Mouse (Mus musculus) heart, embryonic 13.5 days (tissue): Measurements from ENCODE around the gene Zfyve21. TPM values are rescaled to one million over a fixed set of nuclear protein-coding genes. Genes with fewer than 3 reads are reported as not detected.

Experiments
- ATAC-seq: fragments of 200-750 bp; cut with Nextera tagmentation; 2 replicates; pipeline ENCODE4 v1.8.0; 2017; ENCODE audit warnings: moderate TSS enrichment; ENCODE audit not compliant: insufficient number of reproducible peaks, low FRiP score, low TSS enrichment; ENCODE audit errors: extremely low read depth
- H3K27ac ChIP-seq: fragments of 300-500 bp; sonication (generic); replicated peaks from 2 replicates; pipeline ENCODE4 v1.5.1; 2015; ENCODE audit warnings: moderate library complexity, mild to moderate bottlenecking, inconsistent platforms
- H3K27me3 ChIP-seq: fragments of 300-500 bp; sonication (generic); replicated peaks from 2 replicates; pipeline ENCODE4 v1.6.1; 2015; ENCODE audit warnings: mild to moderate bottlenecking, inconsistent platforms
- H3K36me3 ChIP-seq: fragments of 300-500 bp; sonication (generic); 2 replicates; pipeline ENCODE4 v1.6.1; 2015; ENCODE audit warnings: mild to moderate bottlenecking, inconsistent platforms
- H3K4me1 ChIP-seq: fragments of 300-500 bp; sonication (generic); 2 replicates; pipeline ENCODE4 v1.6.1; 2015; ENCODE audit warnings: inconsistent platforms
- H3K4me2 ChIP-seq: fragments of 300-500 bp; sonication (generic); 2 replicates; pipeline ENCODE4 v1.6.1; 2015; ENCODE audit warnings: inconsistent platforms, mild to moderate bottlenecking, moderate library complexity
- H3K4me3 ChIP-seq: fragments of 300-500 bp; sonication (generic); 2 replicates; pipeline ENCODE4 v1.5.1; 2015; ENCODE audit warnings: moderate library complexity, mild to moderate bottlenecking, inconsistent platforms
- H3K9ac ChIP-seq: fragments of 300-500 bp; sonication (generic); 2 replicates; pipeline ENCODE4 v1.6.1; 2015; ENCODE audit warnings: inconsistent platforms, mild to moderate bottlenecking, moderate library complexity
- H3K9me3 ChIP-seq: fragments of 300-500 bp; sonication (generic); 2 replicates; pipeline ENCODE4 v1.6.1; 2016; ENCODE audit warnings: inconsistent platforms
- WGBS: fragments of 180-500 bp; shearing (Covaris S2); methylation state at CpG from one replicate; pipeline ENCODE4 v1.1.7; 2015; ENCODE audit warnings: mixed read lengths; 5-methylcytosine and 5-hydroxymethylcytosine counted together
- polyA plus RNA-seq: library from polyadenylated mRNA; unstranded; fragments of >200 nt; fragmentation: Nextera tagmentation; extraction: Ambion mirVana; gene quantifications from 2 replicates; pipeline ENCODE4 v1.2.1, GENCODE M21; 2015

The Zfyve21 gene
- polyA plus RNA-seq, 1 experiment from 2014 or later: 74.6 TPM

- Histone ChIP-seq H3K9ac (no peak overlapping the region), H3K4me2 (no peak overlapping the region), H3K36me3 (peaks cover 38% of the 10 kb centered on the region), H3K4me1 (peaks cover 63% of the 10 kb centered on the region), H3K9me3 (no peaks in the 10 kb centered on the region), H3K27me3 (no peaks in the 10 kb centered on the region), H3K4me3 (no peak overlapping the region), H3K27ac (no peak overlapping the region)
- ATAC-seq: no peak
- WGBS: 82% methylated on average over 7 of the region's 7 CpGs
These were observed 6.7 kb downstream of the Zfyve21 start for GRCm38 (mm10) chr12:111820708-111821107.

DNA sequence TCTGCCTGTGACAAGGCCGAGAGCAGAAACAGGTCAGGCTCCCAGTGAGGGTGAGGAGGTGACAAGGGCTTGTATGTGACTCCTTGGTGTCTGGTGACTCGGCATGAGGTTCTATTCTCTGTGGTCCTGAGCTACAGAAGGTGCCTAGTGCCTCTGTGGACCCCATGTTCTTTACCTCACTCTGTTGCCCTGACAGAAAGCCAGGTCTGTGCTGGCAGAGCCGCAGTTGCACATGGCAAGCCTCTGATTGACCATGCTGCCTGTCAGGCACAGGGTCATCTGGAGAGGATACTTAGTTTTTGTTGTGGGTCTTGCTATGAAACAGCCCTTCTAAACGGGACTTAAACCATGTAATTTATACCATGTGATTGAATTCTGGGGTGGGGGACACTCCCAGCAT, 8.0 kb downstream of the Zfyve21 start:
- H3K27me3 ChIP-seq: no peaks in the 10 kb centered on the region
- H3K9ac ChIP-seq: no peak overlapping the region
- peaks cover 54% of the 10 kb centered on the region for H3K4me1 ChIP-seq
- 71% methylated on average over 4 of the region's 4 CpGs for WGBS
- peaks cover 50% of the 10 kb centered on the region for H3K36me3 ChIP-seq
- no peak overlapping the region for H3K4me2 ChIP-seq
- no peak for ATAC-seq
- no peaks in the 10 kb centered on the region for H3K9me3 ChIP-seq
- no peak overlapping the region for H3K4me3 ChIP-seq
- no peak overlapping the region for H3K27ac ChIP-seq

DNA sequence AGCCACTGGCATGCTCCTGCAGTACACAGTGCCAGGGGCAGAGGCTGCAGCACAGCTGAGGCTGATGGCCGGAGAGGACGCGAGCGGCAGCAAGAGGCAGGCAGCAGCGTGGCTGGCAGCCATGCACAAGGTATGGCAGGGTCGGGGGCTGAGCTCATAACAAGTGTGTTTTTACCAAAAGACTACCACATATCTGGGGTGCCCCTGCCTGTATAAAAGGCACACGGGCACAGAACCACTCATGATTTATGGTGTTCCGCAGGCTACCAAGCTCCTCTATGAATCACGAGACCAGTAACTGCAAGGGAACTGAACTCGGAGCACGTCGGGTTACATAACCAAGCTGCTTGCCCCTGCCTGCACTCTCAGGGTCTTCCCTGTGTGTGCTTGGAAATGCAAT, 13.6 kb downstream of the Zfyve21 start:
- Histone ChIP-seq H3K9me3 (no peaks in the 10 kb centered on the region), H3K9ac (no peak overlapping the region), H3K36me3 (peaks cover 97% of the 10 kb centered on the region), H3K4me3 (no peak overlapping the region), H3K27me3 (no peaks in the 10 kb centered on the region), H3K4me1 (peaks cover 9% of the 10 kb centered on the region), H3K27ac (no peak overlapping the region), H3K4me2 (no peak overlapping the region)
- WGBS: 90% methylated on average over 12 of the region's 12 CpGs
- ATAC-seq: no peak

DNA sequence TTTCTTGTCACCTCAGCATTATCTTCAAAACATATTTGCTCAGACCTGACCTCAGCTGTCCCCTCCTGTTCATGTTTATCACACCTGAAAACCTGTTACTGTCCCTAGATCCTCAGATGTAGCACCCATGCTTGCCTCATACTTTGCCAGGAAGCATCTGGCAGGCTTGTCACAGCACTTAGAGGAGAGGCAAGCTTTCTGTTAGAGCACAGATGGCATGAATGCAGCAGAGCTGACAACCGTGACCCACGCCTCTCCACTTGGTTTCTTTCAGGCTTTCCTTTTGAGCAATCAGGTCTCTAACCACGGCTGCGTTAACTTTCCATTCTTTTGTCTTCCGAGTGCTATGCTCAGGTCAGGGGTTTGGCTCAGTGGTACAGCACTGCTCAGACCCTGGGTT, 15.5 kb downstream of the Zfyve21 start:
- Histone ChIP-seq H3K4me1 (peaks cover 9% of the 10 kb centered on the region), H3K9ac (no peak overlapping the region), H3K27ac (no peak overlapping the region), H3K4me3 (no peak overlapping the region), H3K36me3 (peaks cover 100% of the 10 kb centered on the region), H3K9me3 (no peaks in the 10 kb centered on the region), H3K4me2 (no peak overlapping the region), H3K27me3 (no peaks in the 10 kb centered on the region)
- no peak for ATAC-seq
- WGBS: 82% methylated on average over 5 of the region's 5 CpGs

DNA sequence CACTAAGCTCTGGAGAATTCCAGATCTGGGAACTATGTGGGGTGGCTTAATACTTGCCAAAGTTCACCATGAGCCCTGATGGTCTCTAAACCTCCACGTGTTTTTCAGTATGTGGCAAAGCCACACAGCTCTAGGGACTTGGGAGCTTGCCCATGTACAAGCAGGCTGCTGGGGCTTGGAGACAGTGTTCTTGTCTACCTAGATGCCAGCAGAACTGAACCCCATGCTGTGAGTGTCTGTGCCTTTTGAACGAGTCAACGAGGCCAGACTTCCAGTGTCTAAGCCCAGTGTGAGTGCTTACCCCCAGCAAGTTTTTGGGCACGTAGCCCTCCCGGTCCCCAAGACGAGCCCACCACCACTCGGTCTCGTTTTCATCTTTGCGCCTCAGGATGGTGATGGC, 16.0 kb downstream of the Zfyve21 start:
- Histone ChIP-seq H3K9ac (no peak overlapping the region), H3K4me3 (no peak overlapping the region), H3K4me1 (peaks cover 9% of the 10 kb centered on the region), H3K27me3 (no peaks in the 10 kb centered on the region), H3K4me2 (no peak overlapping the region), H3K9me3 (no peaks in the 10 kb centered on the region), H3K27ac (no peak overlapping the region), H3K36me3 (peaks cover 100% of the 10 kb centered on the region)
- ATAC-seq: no peak
- WGBS: 86% methylated on average over 9 of the region's 9 CpGs

DNA sequence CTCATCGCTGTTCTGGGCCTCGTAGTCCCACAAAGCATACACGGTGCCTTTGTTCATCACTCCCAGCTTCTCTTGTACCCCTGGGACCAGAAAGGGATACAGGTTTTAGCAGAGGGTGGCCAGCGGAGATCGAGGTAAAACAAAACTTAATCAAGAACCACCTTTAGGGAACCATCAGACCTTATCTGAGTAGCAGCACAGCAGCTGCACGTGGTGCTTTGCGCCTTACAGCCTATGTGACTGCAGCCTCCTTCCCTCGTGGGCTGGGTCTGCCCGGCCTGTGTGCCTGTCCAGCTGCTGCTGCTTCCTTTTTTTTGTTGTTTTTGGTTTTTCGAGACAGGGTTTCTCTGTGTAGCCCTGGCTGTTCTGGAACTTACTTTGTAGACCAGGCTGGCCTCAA, 16.4 kb downstream of the Zfyve21 start:
- Histone ChIP-seq H3K9ac (no peak overlapping the region), H3K36me3 (peaks cover 100% of the 10 kb centered on the region), H3K4me2 (no peak overlapping the region), H3K4me3 (no peak overlapping the region), H3K27ac (no peak overlapping the region), H3K27me3 (no peaks in the 10 kb centered on the region), H3K4me1 (peaks cover 7% of the 10 kb centered on the region), H3K9me3 (no peaks in the 10 kb centered on the region)
- 89% methylated on average over 10 of the region's 10 CpGs for WGBS
- no peak for ATAC-seq

GRCm38 (mm10) chr12:111832643-111833042, 18.7 kb downstream of the Zfyve21 start:
- Histone ChIP-seq H3K9me3 (no peaks in the 10 kb centered on the region), H3K27me3 (no peaks in the 10 kb centered on the region), H3K9ac (no peak overlapping the region), H3K4me1 (no peaks in the 10 kb centered on the region), H3K4me3 (no peak overlapping the region), H3K36me3 (peaks cover 100% of the 10 kb centered on the region), H3K27ac (no peak overlapping the region), H3K4me2 (no peak overlapping the region)
- WGBS: 67% methylated on average over 5 of the region's 5 CpGs
- ATAC-seq: no peak

GRCm38 (mm10) chr12:111833457-111833856, 19.5 kb downstream of the Zfyve21 start:
- H3K27me3 ChIP-seq: no peaks in the 10 kb centered on the region
- H3K4me2 ChIP-seq: no peak overlapping the region
- H3K4me1 ChIP-seq: no peaks in the 10 kb centered on the region
- H3K4me3 ChIP-seq: no peak overlapping the region
- H3K36me3 ChIP-seq: peaks cover 100% of the 10 kb centered on the region
- WGBS: 86% methylated on average over 10 of the region's 10 CpGs
- no peaks in the 10 kb centered on the region for H3K9me3 ChIP-seq
- no peak for ATAC-seq
- no peak overlapping the region for H3K9ac ChIP-seq
- no peak overlapping the region for H3K27ac ChIP-seq

DNA sequence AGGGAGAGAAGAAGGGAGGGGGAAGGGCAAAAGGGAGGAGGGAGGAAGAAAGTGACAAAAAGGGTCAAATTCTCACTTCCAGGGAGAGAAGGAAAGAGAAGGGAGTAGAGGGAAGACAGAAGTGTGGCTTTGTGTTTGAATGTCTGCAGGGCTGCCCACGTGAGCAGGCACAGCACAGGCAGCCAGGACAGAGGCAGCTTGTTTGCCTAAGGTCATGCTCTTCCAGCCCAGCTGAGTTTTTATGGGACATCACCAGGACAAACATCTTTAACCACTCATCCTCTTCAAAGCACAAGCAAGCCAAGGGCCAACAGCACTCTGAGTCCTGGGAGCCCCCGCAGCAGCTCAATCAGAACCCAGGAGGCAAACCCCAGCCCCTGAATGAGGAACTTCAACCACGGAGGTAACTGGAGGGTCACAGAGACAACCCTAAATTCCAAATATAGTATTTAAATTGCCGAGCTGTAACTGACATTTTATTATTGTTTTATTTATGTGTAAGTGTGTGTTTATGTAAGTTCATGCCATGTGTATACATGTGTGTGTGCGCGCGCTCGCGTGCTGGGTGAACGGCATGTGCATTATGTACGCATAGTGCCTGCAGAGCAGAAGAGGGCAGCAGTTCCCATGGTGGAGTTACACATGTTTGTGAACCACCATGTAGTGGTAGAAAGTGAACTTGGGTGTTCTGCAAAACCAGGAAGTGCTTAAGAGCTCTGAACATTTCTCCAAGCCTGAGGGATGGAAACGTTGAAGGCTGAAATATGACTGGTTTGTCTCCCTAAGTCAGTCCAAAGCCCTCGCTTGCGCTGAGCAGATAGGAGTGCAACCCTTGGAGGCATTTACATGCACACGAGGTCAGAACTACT, 28.8 kb downstream of the Zfyve21 start:
- WGBS: 83% methylated on average over 15 of the region's 15 CpGs
- Histone ChIP-seq H3K27me3 (no peaks in the 10 kb centered on the region), H3K4me2 (no peak overlapping the region), H3K9me3 (no peaks in the 10 kb centered on the region), H3K4me3 (no peak overlapping the region), H3K4me1 (0 out of 2 replicates have a peak, but pooled peaks cover 4% of the 10 kb centered on the region), H3K9ac (no peak overlapping the region), H3K36me3 (peaks cover 62% of the 10 kb centered on the region), H3K27ac (no peak overlapping the region)
- no peak for ATAC-seq

DNA sequence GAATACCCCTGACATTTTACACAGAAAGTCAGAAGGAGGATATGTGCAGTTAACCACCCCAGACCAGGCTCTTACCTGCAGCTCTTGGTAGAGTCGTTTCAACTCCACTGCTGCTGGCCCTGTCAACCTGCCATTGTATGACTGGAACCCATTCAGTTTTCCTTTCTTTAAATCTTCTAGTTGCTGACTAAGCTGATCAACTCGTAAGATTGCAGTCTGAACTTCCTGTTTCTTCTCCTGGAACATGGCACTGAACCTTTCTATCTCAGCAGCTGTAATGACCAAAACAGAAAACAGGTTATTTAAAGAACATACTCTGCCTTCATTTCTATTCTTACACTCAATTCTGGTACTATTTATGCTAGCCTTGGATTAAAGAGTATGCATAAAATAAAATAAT, 29.5 kb downstream of the Zfyve21 start:
- 50% methylated on average over 2 of the region's 2 CpGs for WGBS
- H3K4me2 ChIP-seq: no peak overlapping the region
- no peaks in the 10 kb centered on the region for H3K9me3 ChIP-seq
- H3K27ac ChIP-seq: no peak overlapping the region
- no peak for ATAC-seq
- H3K27me3 ChIP-seq: no peaks in the 10 kb centered on the region
- H3K36me3 ChIP-seq: peaks cover 55% of the 10 kb centered on the region
- no peak overlapping the region for H3K4me3 ChIP-seq
- 0 out of 2 replicates have a peak, but pooled peaks cover 5% of the 10 kb centered on the region for H3K4me1 ChIP-seq
- no peak overlapping the region for H3K9ac ChIP-seq

GRCm38 (mm10) chr12:111845953-111846352, 32.0 kb downstream of the Zfyve21 start:
- no peak for ATAC-seq

GRCm38 (mm10) chr12:111846815-111847214, 32.8 kb downstream of the Zfyve21 start:
- 0 out of 2 replicates have a peak, but pooled peaks cover 7% of the 10 kb centered on the region for H3K4me1 ChIP-seq
- H3K36me3 ChIP-seq: peaks cover 26% of the 10 kb centered on the region
- WGBS: 88% methylated on average over 10 of the region's 10 CpGs
- H3K9me3 ChIP-seq: no peaks in the 10 kb centered on the region
- ATAC-seq: no peak
- no peak overlapping the region for H3K27ac ChIP-seq
- H3K4me2 ChIP-seq: no peak overlapping the region
- no peak overlapping the region for H3K4me3 ChIP-seq
- H3K27me3 ChIP-seq: no peaks in the 10 kb centered on the region
- H3K9ac ChIP-seq: no peak overlapping the region

More at GRCm38 (mm10) chr12:111845953-111846352, 32.0 kb downstream of the Zfyve21 start:
- Histone ChIP-seq H3K27me3 (no peaks in the 10 kb centered on the region), H3K9me3 (no peaks in the 10 kb centered on the region), H3K4me1 (0 out of 2 replicates have a peak, but pooled peaks cover 7% of the 10 kb centered on the region), H3K4me3 (no peak overlapping the region), H3K27ac (no peak overlapping the region), H3K4me2 (no peak overlapping the region), H3K9ac (no peak overlapping the region), H3K36me3 (peaks cover 34% of the 10 kb centered on the region)
- 90% methylated on average over 4 of the region's 4 CpGs for WGBS
